Mouse (Mus musculus): ENCODE results near the gene Hdac11.
"Not testable (repeated sequence)": the region's sequence is repeated elsewhere in the genome, so short reads cannot be mapped to it uniquely, and the experiment has no call there.

Hdac11 gene

GRCm38 (mm10) chr6:91156554-91157236 is at the start of gene Hdac11:
Hdac11 (plus strand) TSS chr6:91156665.
- peak; percentile 85 to 93 for DNase-seq (ENCODE audit: low spot score in 2 of 2)

GRCm38 (mm10) chr6:91108301-91108916 is 48.1 kb upstream of the Hdac11 start:
- no peak for DNase-seq (ENCODE audit: low spot score in 2 of 2)

- no peak for DNase-seq (ENCODE audit: low spot score in 2 of 2)
These were observed 47.5 kb upstream of the Hdac11 start for GRCm38 (mm10) chr6:91108917-91109450.

GRCm38 (mm10) chr6:91109489-91109888 is 47.0 kb upstream of the Hdac11 start:
- DNase-seq (ENCODE audit: low spot score in 2 of 2): no peak

GRCm38 (mm10) chr6:91110323-91111020 is 46.0 kb upstream of the Hdac11 start:
- DNase-seq (ENCODE audit: low spot score in 2 of 2): no peak

- DNase-seq (ENCODE audit: low spot score in 2 of 2): no peak
These were observed 45.1 kb upstream of the Hdac11 start for GRCm38 (mm10) chr6:91111141-91111953.

- DNase-seq (ENCODE audit: low spot score in 2 of 2): no peak
These were observed 44.6 kb upstream of the Hdac11 start for GRCm38 (mm10) chr6:91111954-91112252.

GRCm38 (mm10) chr6:91114716-91115115 is 41.7 kb upstream of the Hdac11 start:
- no peak for DNase-seq (ENCODE audit: low spot score in 2 of 2)

- DNase-seq (ENCODE audit: low spot score in 2 of 2): no peak
These were observed 41.3 kb upstream of the Hdac11 start for GRCm38 (mm10) chr6:91115158-91115557.

- DNase-seq (ENCODE audit: low spot score in 2 of 2): no peak
These were observed 40.6 kb upstream of the Hdac11 start for GRCm38 (mm10) chr6:91115863-91116243.

- DNase-seq (ENCODE audit: low spot score in 2 of 2): peak; percentile 93 to 97
These were observed 40.0 kb upstream of the Hdac11 start, which contains the start of gene Nup210 for GRCm38 (mm10) chr6:91116244-91117145. Nup210 (minus strand) TSS chr6:91116829.

GRCm38 (mm10) chr6:91117149-91117548 is 39.3 kb upstream of the Hdac11 start:
- DNase-seq (ENCODE audit: low spot score in 2 of 2): peak in 1 of 2 experiments; percentile 13

GRCm38 (mm10) chr6:91118526-91118925 is 37.9 kb upstream of the Hdac11 start:
- no peak for DNase-seq (ENCODE audit: low spot score in 2 of 2)

- DNase-seq (ENCODE audit: low spot score in 2 of 2): no peak
These were observed 36.3 kb upstream of the Hdac11 start for GRCm38 (mm10) chr6:91120206-91120605.

- not testable (repeated sequence) for DNase-seq (ENCODE audit: low spot score in 2 of 2)
These were observed 35.4 kb upstream of the Hdac11 start for GRCm38 (mm10) chr6:91121089-91121488.

GRCm38 (mm10) chr6:91123453-91123852 is 33.0 kb upstream of the Hdac11 start:
- no peak for DNase-seq (ENCODE audit: low spot score in 2 of 2)

GRCm38 (mm10) chr6:91124286-91125227 is 31.9 kb upstream of the Hdac11 start:
- no peak for DNase-seq (ENCODE audit: low spot score in 2 of 2)

GRCm38 (mm10) chr6:91125228-91125585 is 31.3 kb upstream of the Hdac11 start:
- no peak for DNase-seq (ENCODE audit: low spot score in 2 of 2)

GRCm38 (mm10) chr6:91128996-91129395 is 27.5 kb upstream of the Hdac11 start:
- no peak for DNase-seq (ENCODE audit: low spot score in 2 of 2)

- no peak for DNase-seq (ENCODE audit: low spot score in 2 of 2)
These were observed 25.6 kb upstream of the Hdac11 start for GRCm38 (mm10) chr6:91130856-91131255.

Measured in frontal cortex, postnatal 36 days (tissue).